Mouse (Mus musculus) liver, postnatal 0 days (tissue): ENCODE measurements around the gene Ccdc136.

ENCODE experiments used
- CTCF ChIP-seq: sonication (generic); IDR thresholded peaks from 2 replicates; pipeline ENCODE4 v1.5.1; 2016; ENCODE audit warnings: antibody characterized with exemption, low read depth
- EP300 ChIP-seq: IDR thresholded peaks from 2 replicates; pipeline ENCODE4 v1.6.1; 2016; ENCODE audit warnings: antibody characterized with exemption, low read depth, mild to moderate bottlenecking

DNA sequence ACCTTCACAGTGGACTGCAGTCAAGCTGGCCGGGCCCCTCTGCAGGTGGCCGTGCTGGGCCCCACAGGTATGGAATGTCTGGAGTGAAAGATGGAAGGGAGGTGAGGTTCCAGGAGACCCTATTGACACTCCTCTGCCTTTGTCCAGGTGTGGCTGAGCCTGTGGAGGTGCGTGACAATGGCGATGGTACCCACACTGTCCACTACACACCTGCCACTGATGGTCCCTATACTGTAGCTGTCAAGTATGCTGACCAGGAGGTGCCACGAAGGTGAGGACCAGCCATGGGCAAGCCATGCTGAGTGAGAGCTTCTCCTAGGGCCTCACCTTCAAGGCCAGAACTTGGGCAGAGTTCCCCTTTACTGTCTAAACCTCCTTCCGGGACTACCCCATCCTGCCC, 54.6 kb downstream of the Ccdc136 start:
- TF ChIP-seq CTCF, result no peak
- no peak for TF ChIP-seq EP300
